Mouse (Mus musculus) stomach, embryonic 15.5 days (tissue): ENCODE data around the gene Serf2. TPM values are rescaled to one million over a fixed set of nuclear protein-coding genes. Genes with fewer than 3 reads are reported as not detected.

ENCODE experiments used
- ATAC-seq: fragments of 200-750 bp; cut with Nextera tagmentation; 2 replicates; pipeline ENCODE4 v1.8.0; 2017; ENCODE audit warnings: low read depth, moderate number of reproducible peaks, moderate TSS enrichment; ENCODE audit not compliant: insufficient read depth, low FRiP score
- H3K27ac ChIP-seq: fragments of 300-500 bp; sonication (generic); 2 replicates; pipeline ENCODE4 v1.5.1; 2015; ENCODE audit warnings: mild to moderate bottlenecking, inconsistent platforms
- H3K27me3 ChIP-seq: fragments of 300-500 bp; sonication (generic); replicated peaks from 2 replicates; pipeline ENCODE4 v1.6.1; 2015; ENCODE audit warnings: inconsistent platforms
- H3K36me3 ChIP-seq: fragments of 300-500 bp; sonication (generic); 2 replicates; pipeline ENCODE4 v1.6.1; 2015; ENCODE audit warnings: inconsistent platforms
- H3K4me1 ChIP-seq: fragments of 300-500 bp; sonication (generic); 2 replicates; pipeline ENCODE4 v1.6.1; 2015; ENCODE audit warnings: inconsistent platforms
- H3K4me2 ChIP-seq: fragments of 300-500 bp; sonication (generic); 2 replicates; pipeline ENCODE4 v1.6.1; 2015; ENCODE audit warnings: mild to moderate bottlenecking, inconsistent platforms
- H3K4me3 ChIP-seq: fragments of 300-500 bp; sonication (generic); replicated peaks from 2 replicates; pipeline ENCODE4 v1.5.1; 2015; ENCODE audit warnings: inconsistent platforms
- H3K9ac ChIP-seq: fragments of 300-500 bp; sonication (generic); 2 replicates; pipeline ENCODE4 v1.6.1; 2015; ENCODE audit warnings: inconsistent platforms
- H3K9me3 ChIP-seq: fragments of 300-500 bp; sonication (generic); 2 replicates; pipeline ENCODE4 v1.6.1; 2016; ENCODE audit warnings: inconsistent platforms
- WGBS: fragments of 180-500 bp; shearing (Covaris S2); methylation state at CpG from one replicate; pipeline ENCODE4 v1.1.7; 2015; 5-methylcytosine and 5-hydroxymethylcytosine counted together
- polyA plus RNA-seq: library from polyadenylated mRNA; unstranded; fragments of >200 nt; fragmentation: Nextera tagmentation; extraction: Ambion mirVana; gene quantifications from 2 replicates; pipeline ENCODE4 v1.2.1, GENCODE M21; 2015

The Serf2 gene
- 449 and 538 TPM in 2 replicates for polyA plus RNA-seq

- Histone ChIP-seq H3K4me1 (peaks cover 14% of the 10 kb centered on the region; the same call in 1 of the 2 replicates), H3K36me3 (peaks cover 11% of the 10 kb centered on the region; the same call in 1 of the 2 replicates), H3K27me3 (no peaks in the 10 kb centered on the region), H3K4me2 (peak within 1 kb of the TSS; percentile 83), H3K27ac (peak within 1 kb of the TSS; percentile 97), H3K9ac (peak within 1 kb of the TSS; percentile 100), H3K4me3 (peak within 1 kb of the TSS; percentile 100), H3K9me3 (no peaks in the 10 kb centered on the region)
- under 1% methylated on average over 64 of the region's 74 CpGs for WGBS
- ATAC-seq: peak; percentile 98
Observed at GRCm38 (mm10) chr2:121448739-121449535, at the start of gene Serf2. TSS of gene Serf2 (plus strand) at chr2:121449195.

GRCm38 (mm10) chr2:121403296-121403695 is 45.7 kb upstream of the Serf2 start:
- ATAC-seq: no peak
- H3K9ac ChIP-seq: no peak overlapping the region

GRCm38 (mm10) chr2:121408160-121408559 is 40.8 kb upstream of the Serf2 start:
- H3K4me1 ChIP-seq: 0 out of 2 replicates have a peak, but pooled peaks cover 3% of the 10 kb centered on the region
- H3K27ac ChIP-seq: no peak overlapping the region
- no peaks in the 10 kb centered on the region for H3K27me3 ChIP-seq
- H3K9ac ChIP-seq: no peak overlapping the region
- ATAC-seq: no peak
- H3K36me3 ChIP-seq: no peaks in the 10 kb centered on the region
- H3K9me3 ChIP-seq: no peaks in the 10 kb centered on the region
- WGBS: 37% methylated on average over 4 of the region's 4 CpGs
- no peak overlapping the region for H3K4me2 ChIP-seq
- no peak overlapping the region for H3K4me3 ChIP-seq

More at GRCm38 (mm10) chr2:121403296-121403695, 45.7 kb upstream of the Serf2 start:
- Histone ChIP-seq H3K9me3 (no peaks in the 10 kb centered on the region), H3K27me3 (no peaks in the 10 kb centered on the region), H3K4me1 (no peaks in the 10 kb centered on the region), H3K4me3 (no peak overlapping the region), H3K4me2 (no peak overlapping the region), H3K27ac (no peak overlapping the region), H3K36me3 (no peaks in the 10 kb centered on the region)

GRCm38 (mm10) chr2:121412843-121413386 is 36.1 kb upstream of the Serf2 start:
- no peaks in the 10 kb centered on the region for H3K27me3 ChIP-seq
- peak overlapping the region; percentile 91 for H3K27ac ChIP-seq
- no peak for ATAC-seq
- H3K36me3 ChIP-seq: peaks cover 3% of the 10 kb centered on the region; the same call in 1 of the 2 replicates
- H3K4me1 ChIP-seq: peaks cover 14% of the 10 kb centered on the region; the same call in 1 of the 2 replicates
- peak overlapping the region; percentile 67 for H3K4me3 ChIP-seq
- 10% methylated on average over 4 of the region's 4 CpGs for WGBS
- H3K4me2 ChIP-seq: peak overlapping the region; percentile 65
- H3K9me3 ChIP-seq: no peaks in the 10 kb centered on the region
- peak overlapping the region; percentile 32; the same call in 1 of the 2 replicates for H3K9ac ChIP-seq

GRCm38 (mm10) chr2:121413387-121414042 is 35.5 kb upstream of the Serf2 start, which contains the start of the genes Pdia3 and Catsper2:
TSS of gene Pdia3 (plus strand) at chr2:121413775.
TSS of gene Catsper2 (minus strand) at chr2:121413792.
- H3K9ac ChIP-seq: peak within 1 kb of the TSS; percentile 72
- H3K36me3 ChIP-seq: peaks cover 6% of the 10 kb centered on the region; the same call in 1 of the 2 replicates
- under 1% methylated on average over 68 of the region's 68 CpGs for WGBS
- peak; percentile 99 for ATAC-seq
- H3K4me1 ChIP-seq: peaks cover 16% of the 10 kb centered on the region; the same call in 1 of the 2 replicates
- peak within 1 kb of the TSS; percentile 65 for H3K4me2 ChIP-seq
- no peaks in the 10 kb centered on the region for H3K27me3 ChIP-seq
- peak within 1 kb of the TSS; percentile 91 for H3K27ac ChIP-seq
- peak within 1 kb of the TSS; percentile 67 for H3K4me3 ChIP-seq
- no peaks in the 10 kb centered on the region for H3K9me3 ChIP-seq

- Histone ChIP-seq H3K4me1 (peaks cover 21% of the 10 kb centered on the region; the same call in 1 of the 2 replicates), H3K9ac (peak overlapping the region; percentile 72), H3K4me2 (peak overlapping the region; percentile 65), H3K27ac (peak overlapping the region; percentile 91), H3K27me3 (no peaks in the 10 kb centered on the region), H3K36me3 (peaks cover 10% of the 10 kb centered on the region; the same call in 1 of the 2 replicates), H3K9me3 (no peaks in the 10 kb centered on the region), H3K4me3 (peak overlapping the region; percentile 67)
- under 1% methylated on average over 32 of the region's 32 CpGs for WGBS
- ATAC-seq: peak; percentile 41
Observed at GRCm38 (mm10) chr2:121414139-121414685, 34.8 kb upstream of the Serf2 start.

GRCm38 (mm10) chr2:121415103-121415502 is 33.9 kb upstream of the Serf2 start:
- H3K27ac ChIP-seq: no peak overlapping the region
- H3K9me3 ChIP-seq: no peaks in the 10 kb centered on the region
- no peak for ATAC-seq
- H3K4me3 ChIP-seq: peak overlapping the region; percentile 67
- WGBS: 36% methylated on average over 3 of the region's 3 CpGs
- H3K27me3 ChIP-seq: no peaks in the 10 kb centered on the region
- H3K36me3 ChIP-seq: peaks cover 10% of the 10 kb centered on the region; the same call in 1 of the 2 replicates
- H3K4me2 ChIP-seq: peak overlapping the region; percentile 65
- H3K9ac ChIP-seq: no peak overlapping the region
- peaks cover 24% of the 10 kb centered on the region; the same call in 1 of the 2 replicates for H3K4me1 ChIP-seq

- peak overlapping the region; percentile 65 for H3K4me2 ChIP-seq
Observed at GRCm38 (mm10) chr2:121415591-121415990, 33.4 kb upstream of the Serf2 start.

GRCm38 (mm10) chr2:121416356-121416755 is 32.6 kb upstream of the Serf2 start:
- Histone ChIP-seq H3K4me1 (peaks cover 24% of the 10 kb centered on the region; the same call in 1 of the 2 replicates), H3K27ac (no peak overlapping the region), H3K9me3 (no peaks in the 10 kb centered on the region), H3K27me3 (no peaks in the 10 kb centered on the region), H3K36me3 (peaks cover 10% of the 10 kb centered on the region; the same call in 1 of the 2 replicates), H3K4me2 (peak overlapping the region; percentile 29), H3K9ac (no peak overlapping the region), H3K4me3 (no peak overlapping the region; the same call in 1 of the 2 replicates)
- no peak for ATAC-seq
- 80% methylated on average over 6 of the region's 6 CpGs for WGBS

More at GRCm38 (mm10) chr2:121415591-121415990, 33.4 kb upstream of the Serf2 start:
- 70% methylated on average over 3 of the region's 3 CpGs for WGBS
- H3K36me3 ChIP-seq: peaks cover 10% of the 10 kb centered on the region; the same call in 1 of the 2 replicates
- no peak overlapping the region for H3K27ac ChIP-seq
- peaks cover 24% of the 10 kb centered on the region; the same call in 1 of the 2 replicates for H3K4me1 ChIP-seq
- H3K4me3 ChIP-seq: peak overlapping the region; percentile 67
- H3K9me3 ChIP-seq: no peaks in the 10 kb centered on the region
- no peak overlapping the region for H3K9ac ChIP-seq
- ATAC-seq: no peak
- H3K27me3 ChIP-seq: no peaks in the 10 kb centered on the region

GRCm38 (mm10) chr2:121418476-121418875 is 30.5 kb upstream of the Serf2 start:
- WGBS: 77% methylated on average over 3 of the region's 3 CpGs
- Histone ChIP-seq H3K4me1 (peaks cover 21% of the 10 kb centered on the region; the same call in 1 of the 2 replicates), H3K9me3 (no peaks in the 10 kb centered on the region), H3K27me3 (no peaks in the 10 kb centered on the region), H3K27ac (no peak overlapping the region), H3K36me3 (peaks cover 20% of the 10 kb centered on the region; the same call in 1 of the 2 replicates), H3K9ac (no peak overlapping the region), H3K4me3 (no peak overlapping the region), H3K4me2 (no peak overlapping the region)
- no peak for ATAC-seq

GRCm38 (mm10) chr2:121423166-121423565 is 25.8 kb upstream of the Serf2 start:
- Histone ChIP-seq H3K36me3 (peaks cover 30% of the 10 kb centered on the region; the same call in 1 of the 2 replicates), H3K4me2 (no peak overlapping the region), H3K27me3 (no peaks in the 10 kb centered on the region), H3K4me3 (no peak overlapping the region), H3K4me1 (0 out of 2 replicates have a peak, but pooled peaks cover 10% of the 10 kb centered on the region), H3K9me3 (no peaks in the 10 kb centered on the region), H3K9ac (no peak overlapping the region), H3K27ac (no peak overlapping the region)
- WGBS: 92% methylated on average over 2 of the region's 2 CpGs
- no peak for ATAC-seq
